Mouse (Mus musculus) thymus, postnatal 4 days (tissue): ENCODE measurements around the gene Tmub1.

Experiments used
- DNase-seq: peaks from one replicate; pipeline ENCODE4 v3.0.0; 2021

Tmub1 gene

DNA sequence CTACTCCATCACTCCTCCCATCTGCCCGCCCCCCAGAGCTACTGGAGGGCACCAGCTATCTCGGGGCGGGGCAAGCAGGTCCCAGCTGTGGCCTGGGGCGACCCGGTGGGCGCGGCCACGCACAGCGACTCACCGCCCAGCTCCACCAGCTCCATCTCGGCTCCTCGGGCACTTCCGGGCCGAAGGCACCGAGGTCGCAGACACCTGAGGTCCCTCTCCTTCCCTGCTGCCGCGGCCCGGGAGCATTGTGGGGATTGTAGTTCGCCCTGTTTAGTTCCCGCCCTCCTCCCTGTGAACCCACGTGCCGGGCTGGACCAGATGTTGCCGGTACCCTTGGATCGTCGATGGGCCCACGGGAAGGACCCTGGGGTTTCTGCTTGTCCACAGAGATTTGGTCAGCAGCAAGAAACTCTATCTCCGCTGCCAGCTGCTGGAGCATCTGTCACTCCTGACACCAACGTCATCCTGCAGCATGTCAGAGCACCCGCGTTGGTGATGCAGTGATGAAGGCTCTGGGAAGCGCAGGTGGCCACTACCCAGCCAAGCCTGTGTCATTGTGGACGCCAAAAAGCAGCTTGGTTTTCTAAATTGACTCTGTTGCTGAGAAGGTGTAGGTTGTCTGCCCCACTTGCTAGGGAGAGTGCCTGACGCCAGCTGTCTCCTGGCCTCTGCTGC lies at the start of gene Tmub1:
Tmub1 (minus strand) TSS at position 231 of the 675 bp plus-strand sequence.
- peak; percentile 89 for DNase-seq

GRCm38 (mm10) chr5:24496756-24497155 lies 49.1 kb upstream of the Tmub1 start:
- no peak for DNase-seq

- DNase-seq, result no peak
Measured at GRCm38 (mm10) chr5:24495019-24495418, 47.4 kb upstream of the Tmub1 start.

DNA sequence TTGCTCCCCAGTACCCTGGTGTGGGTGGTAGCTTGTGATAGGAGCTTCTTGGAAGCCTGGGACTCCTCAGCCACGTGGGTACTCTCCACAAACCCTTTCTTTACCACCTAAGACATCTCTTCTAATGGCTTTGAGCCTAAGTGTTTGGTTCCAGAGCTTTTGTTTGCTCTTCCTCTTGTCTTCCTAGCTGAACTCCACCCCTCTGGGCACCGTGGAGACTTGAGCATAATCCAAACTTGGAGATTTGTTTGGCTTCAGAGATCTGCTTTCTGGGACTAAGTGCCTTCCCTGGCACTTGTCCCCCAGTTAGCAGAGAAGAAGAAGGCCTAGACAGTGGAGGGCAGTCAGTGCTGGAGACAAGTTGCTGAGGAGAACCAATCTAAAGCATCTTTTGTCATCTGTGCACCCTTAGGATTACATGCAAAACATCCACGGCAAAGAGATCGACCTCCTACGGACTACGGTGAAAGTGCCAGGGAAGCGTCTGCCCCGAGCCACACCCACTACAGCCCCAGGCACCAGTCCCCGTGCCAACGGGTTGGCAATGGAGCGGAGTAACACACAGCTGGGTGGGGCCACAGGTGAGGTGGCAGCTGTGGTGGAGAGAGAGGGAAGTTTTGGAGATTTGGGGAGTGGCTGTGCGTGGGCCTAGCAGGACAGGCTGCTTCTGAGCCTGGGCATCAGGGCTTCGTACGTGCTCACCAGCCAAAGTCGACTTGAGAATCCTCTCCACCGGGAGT lies 45.1 kb upstream of the Tmub1 start:
- no peak for DNase-seq

- no peak for DNase-seq
Measured at GRCm38 (mm10) chr5:24490413-24490920, 42.8 kb upstream of the Tmub1 start.

- no peak for DNase-seq
Measured at GRCm38 (mm10) chr5:24486738-24487137, 39.1 kb upstream of the Tmub1 start.

- DNase-seq, result peak; percentile 90
Measured at GRCm38 (mm10) chr5:24486097-24486496, 38.4 kb upstream of the Tmub1 start.

DNA sequence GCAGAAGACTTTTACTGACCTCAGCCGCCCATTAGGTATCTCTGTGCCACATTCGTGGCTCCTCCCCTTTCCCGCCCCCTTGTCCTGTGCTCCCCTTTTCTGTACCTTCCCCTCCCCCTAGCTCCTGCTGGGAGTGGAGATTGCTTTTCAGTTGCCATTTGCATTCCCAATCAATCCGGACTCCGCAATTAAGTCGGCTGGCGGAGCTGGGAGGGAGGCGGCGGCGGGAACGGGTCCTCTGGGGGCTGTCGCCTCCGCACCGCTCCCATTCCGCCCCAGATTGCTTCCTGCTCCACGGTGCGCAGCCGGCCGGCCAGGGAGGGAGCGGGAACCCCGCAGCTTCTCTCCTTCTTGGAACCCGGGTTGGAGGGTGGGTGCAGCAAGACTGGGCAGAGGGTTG lies 37.3 kb upstream of the Tmub1 start:
- DNase-seq, result no peak

GRCm38 (mm10) chr5:24483326-24483725 lies 35.7 kb upstream of the Tmub1 start:
- peak; percentile 64 for DNase-seq

DNA sequence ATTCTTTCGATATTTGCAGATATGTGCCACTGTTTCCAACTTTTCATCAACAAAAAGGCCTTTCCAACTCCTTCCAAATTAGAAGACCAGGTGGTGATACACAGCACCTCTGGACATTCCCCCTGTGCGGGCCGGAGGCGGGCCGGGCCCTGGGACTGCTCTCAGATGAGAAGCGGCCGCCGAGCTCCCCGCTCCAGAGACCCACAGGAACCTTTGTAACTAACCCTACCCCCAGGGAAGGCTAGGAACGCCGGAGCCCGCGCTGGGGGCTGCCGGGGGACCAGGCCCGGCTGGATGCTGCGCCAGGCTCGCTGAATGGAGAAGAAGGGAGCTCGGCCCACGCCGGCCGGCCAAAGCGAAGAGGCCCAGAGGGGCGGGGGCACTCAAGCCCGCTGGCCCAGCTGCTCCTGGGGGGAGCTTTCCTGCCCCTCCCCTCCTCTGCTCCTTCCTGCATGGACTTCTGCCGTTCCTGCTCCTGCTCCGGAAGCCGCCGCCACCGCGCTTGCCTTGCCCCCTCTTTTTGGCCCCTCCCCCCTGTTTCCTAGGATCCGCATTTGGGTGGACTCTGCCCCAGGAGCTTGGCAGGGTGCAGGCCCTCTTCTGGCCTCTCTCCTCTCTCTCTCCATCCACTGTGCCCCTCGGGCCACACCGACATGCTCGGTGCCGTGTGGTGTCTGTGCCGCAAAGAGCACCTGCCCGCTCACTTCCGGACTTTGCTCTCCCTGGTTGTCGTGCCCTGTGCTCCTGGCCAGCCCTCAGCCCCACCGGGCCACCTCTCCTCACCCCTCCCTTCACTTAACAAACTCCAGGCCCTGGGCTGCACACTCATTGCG lies 34.8 kb upstream of the Tmub1 start:
- DNase-seq, result no peak

GRCm38 (mm10) chr5:24481647-24482046 lies 34.0 kb upstream of the Tmub1 start:
- peak; percentile 76 for DNase-seq

DNA sequence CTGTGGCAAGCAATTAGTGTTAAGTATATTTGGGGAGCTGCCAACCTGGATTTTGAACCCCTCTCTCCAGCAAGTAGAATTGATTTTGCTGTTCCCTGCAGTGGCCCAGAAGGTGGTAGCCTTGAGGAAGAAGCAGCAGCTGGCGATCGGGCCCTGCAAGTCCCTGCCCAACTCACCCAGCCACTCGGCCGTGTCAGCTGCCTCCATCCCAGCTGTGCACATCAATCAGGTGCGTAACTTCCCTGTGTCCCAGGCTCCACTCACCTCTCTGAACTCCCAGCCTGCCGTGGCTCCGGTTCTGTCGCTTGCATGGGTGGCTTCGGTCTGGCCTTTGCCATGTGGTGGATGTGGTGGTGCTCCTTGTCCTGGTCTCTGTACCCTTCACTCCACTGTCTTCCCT lies 30.3 kb upstream of the Tmub1 start:
- DNase-seq, result no peak

GRCm38 (mm10) chr5:24475476-24476241 lies 28.0 kb upstream of the Tmub1 start:
- DNase-seq, result no peak

- DNase-seq, result peak; percentile 83
Measured at GRCm38 (mm10) chr5:24474723-24475261, 27.1 kb upstream of the Tmub1 start.

DNA sequence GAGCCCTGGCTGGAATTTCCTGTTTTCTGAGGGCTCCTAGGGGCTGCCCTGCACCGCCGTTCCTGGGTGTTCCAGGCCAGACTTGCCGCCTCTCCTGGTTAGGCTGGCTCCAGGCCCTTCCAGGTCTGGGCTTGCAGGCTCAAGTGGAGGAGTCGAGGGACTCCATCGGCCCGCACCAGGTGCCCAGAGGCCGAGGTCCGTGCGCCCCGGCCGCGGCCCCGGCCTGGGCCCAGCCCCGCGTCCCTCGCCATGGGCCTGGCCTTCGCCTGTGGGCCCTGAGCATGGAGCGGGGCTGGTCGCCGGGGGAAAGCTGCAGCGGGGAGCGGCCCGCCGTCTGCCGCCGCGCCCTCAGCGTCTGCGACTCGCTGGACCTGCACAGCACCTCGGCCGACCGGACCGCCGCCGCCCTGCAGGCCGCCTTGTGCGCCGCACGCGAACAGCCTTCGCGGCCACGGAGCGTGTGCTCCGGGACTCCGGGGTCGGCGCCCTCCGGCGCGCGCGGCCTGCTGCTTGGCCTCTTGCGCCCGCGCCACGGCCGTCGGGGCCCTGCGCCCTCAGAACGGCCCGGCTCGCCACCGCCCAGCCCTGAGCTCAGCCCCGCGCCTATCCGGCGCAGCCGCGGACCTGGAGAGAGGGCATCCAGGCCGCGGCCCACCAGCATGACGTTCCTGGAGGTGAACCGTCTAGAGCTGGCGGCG lies 26.5 kb upstream of the Tmub1 start:
- no peak for DNase-seq

- DNase-seq, result no peak
Measured at GRCm38 (mm10) chr5:24472884-24473619, 25.4 kb upstream of the Tmub1 start.

DNA sequence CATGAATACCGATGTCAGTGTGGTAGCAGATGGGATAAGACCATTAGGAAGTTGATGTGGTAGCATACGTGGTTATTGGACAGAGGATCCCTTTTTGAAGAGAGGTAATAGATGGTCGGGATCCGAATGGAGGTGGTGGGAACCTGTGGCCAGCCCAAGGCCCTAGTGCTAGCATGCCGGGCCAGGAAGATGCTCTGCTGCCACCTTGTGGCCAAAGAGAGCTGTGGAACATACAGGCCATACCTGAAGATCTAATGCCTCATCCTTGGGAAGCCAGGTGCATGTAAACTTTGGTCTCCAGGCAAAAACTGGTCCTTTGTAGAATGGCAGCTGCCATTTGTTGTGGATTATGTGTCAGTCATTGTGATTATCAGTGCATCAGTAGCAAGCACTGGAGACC lies 22.9 kb upstream of the Tmub1 start:
- peak; percentile 89 for DNase-seq

DNA sequence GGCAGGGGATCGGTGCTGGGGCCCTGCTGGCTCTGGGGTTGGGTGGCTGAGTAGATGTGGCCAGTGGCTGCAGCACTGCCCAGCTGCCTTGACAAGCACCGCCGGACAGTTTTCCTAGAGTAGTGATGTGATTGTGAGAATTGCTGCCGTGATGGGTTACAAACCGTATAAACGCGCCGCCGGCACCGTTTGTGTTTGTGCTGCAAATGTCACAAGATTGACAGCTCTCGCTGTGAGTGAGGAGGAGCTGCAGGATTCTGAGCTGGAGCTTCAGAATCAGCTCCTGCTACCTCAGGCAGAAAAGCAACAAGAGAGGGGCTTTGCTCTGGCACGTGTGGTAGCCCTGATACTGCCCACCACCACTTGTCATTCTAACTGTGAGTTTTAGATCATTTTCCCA lies 19.1 kb upstream of the Tmub1 start:
- no peak for DNase-seq

DNA sequence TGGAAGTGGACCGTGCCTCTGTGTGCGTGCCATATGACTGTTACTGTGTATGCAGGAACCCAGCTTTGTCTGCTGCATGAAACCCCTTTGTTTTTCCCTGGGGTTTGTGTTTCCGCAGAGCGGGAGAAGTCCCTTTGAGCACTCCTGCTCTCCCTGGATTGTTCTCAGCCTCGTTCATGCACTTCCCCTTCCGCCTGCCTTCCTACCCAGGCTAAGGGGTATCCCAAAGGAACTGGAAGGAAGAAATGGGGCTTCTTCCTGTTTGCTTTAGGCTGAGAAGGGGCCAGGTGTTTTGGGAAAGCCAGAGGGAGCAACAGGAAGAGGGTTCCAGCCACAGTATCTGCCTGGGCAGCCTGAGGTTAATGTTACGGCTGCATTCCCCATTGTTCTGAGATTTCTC lies 8.0 kb upstream of the Tmub1 start:
- no peak for DNase-seq

DNA sequence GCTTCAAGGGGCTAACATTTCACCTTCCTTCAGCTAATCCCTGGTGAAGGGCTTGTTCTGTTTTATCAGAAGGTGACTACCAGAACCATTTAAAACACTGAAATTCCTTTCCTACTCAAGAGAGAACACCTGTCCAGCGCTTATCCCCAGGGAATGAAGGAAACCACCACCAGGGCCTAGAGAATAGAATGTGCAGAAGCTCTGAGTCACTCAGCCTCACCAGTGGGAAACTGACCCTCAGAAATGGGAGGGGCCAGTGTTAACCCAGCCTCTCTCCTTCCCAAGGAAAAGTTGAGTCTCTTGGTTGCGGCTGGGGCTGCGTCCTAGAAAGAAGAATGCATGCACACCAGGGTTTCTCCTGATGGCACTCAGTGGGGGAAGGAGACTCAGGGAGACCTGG lies 7.4 kb upstream of the Tmub1 start:
- DNase-seq, result no peak

- no peak for DNase-seq
Measured at GRCm38 (mm10) chr5:24453985-24454303, 6.3 kb upstream of the Tmub1 start.
